Mouse (Mus musculus) heart, embryonic 12.5 days (tissue): Measurements from ENCODE around the gene Shank3. TPM values are rescaled to one million over a fixed set of nuclear protein-coding genes. Genes with fewer than 3 reads are reported as not detected.

Experiments used
- ATAC-seq: fragments of 200-750 bp; cut with Nextera tagmentation; 2 replicates; pipeline ENCODE4 v1.8.0; 2017; ENCODE audit warnings: moderate TSS enrichment, moderate library complexity; ENCODE audit not compliant: insufficient number of reproducible peaks, low FRiP score
- H3K27ac ChIP-seq: fragments of 300-500 bp; sonication (generic); 2 replicates; pipeline ENCODE4 v1.5.1; 2016; ENCODE audit warnings: mild to moderate bottlenecking, moderate library complexity; ENCODE audit not compliant: poor library complexity, severe bottlenecking
- H3K27me3 ChIP-seq: fragments of 300-500 bp; sonication (generic); replicated peaks from 2 replicates; pipeline ENCODE4 v1.6.1; 2016; ENCODE audit warnings: mild to moderate bottlenecking, moderate library complexity
- H3K36me3 ChIP-seq: fragments of 300-500 bp; sonication (generic); 2 replicates; pipeline ENCODE4 v1.6.1; 2016; ENCODE audit warnings: mild to moderate bottlenecking, moderate library complexity
- H3K4me1 ChIP-seq: fragments of 300-500 bp; sonication (generic); replicated peaks from 2 replicates; pipeline ENCODE4 v1.6.1; 2016; ENCODE audit warnings: mild to moderate bottlenecking
- H3K4me2 ChIP-seq: fragments of 300-500 bp; sonication (generic); 2 replicates; pipeline ENCODE4 v1.6.1; 2016; ENCODE audit warnings: mild to moderate bottlenecking, moderate library complexity
- H3K4me3 ChIP-seq: fragments of 300-500 bp; sonication (generic); 2 replicates; pipeline ENCODE4 v1.5.1; 2016; ENCODE audit warnings: mild to moderate bottlenecking
- H3K9ac ChIP-seq: fragments of 300-500 bp; sonication (generic); 2 replicates; pipeline ENCODE4 v1.6.1; 2016; ENCODE audit warnings: mild to moderate bottlenecking, moderate library complexity
- H3K9me3 ChIP-seq: fragments of 300-500 bp; sonication (generic); replicated peaks from 2 replicates; pipeline ENCODE4 v1.6.1; 2016; ENCODE audit warnings: mild to moderate bottlenecking, moderate library complexity
- WGBS: fragments of 180-500 bp; shearing (Covaris S2); methylation state at CpG from one replicate; pipeline ENCODE4 v1.1.7; 2016; 5-methylcytosine and 5-hydroxymethylcytosine counted together
- polyA plus RNA-seq: library from polyadenylated mRNA; unstranded; fragments of >200 nt; fragmentation: Nextera tagmentation; extraction: Ambion mirVana; gene quantifications from 2 replicates; pipeline ENCODE4 v1.2.1, GENCODE M21; 2016

Gene Shank3
- polyA plus RNA-seq, 1 experiment from 2014 or later = 2.9 TPM

DNA sequence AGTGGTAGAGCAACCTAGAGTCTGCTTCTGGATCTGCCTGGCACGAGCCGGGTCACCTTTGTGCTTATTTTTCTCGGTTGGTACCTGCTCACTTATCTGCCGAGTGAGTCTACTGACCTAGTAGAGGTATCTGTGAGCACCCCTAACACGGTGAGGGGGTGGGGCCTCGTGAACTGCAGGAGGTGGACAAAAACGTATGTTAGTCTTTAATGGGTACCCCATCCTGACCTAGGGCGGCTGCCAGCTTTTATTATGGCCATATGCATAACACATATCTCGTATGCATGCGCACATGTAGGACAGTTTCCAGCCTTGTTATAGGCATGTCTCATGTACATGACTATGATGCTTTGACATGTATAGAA, 34.4 kb downstream of the Shank3 start:
- no peak overlapping the region for H3K4me2 ChIP-seq
- 0 out of 2 replicates have a peak, but pooled peaks cover 21% of the 10 kb centered on the region for H3K36me3 ChIP-seq
- no peak overlapping the region for H3K27ac ChIP-seq
- no peaks in the 10 kb centered on the region for H3K4me1 ChIP-seq
- peaks cover 33% of the 10 kb centered on the region for H3K27me3 ChIP-seq
- 84% methylated on average over 10 of the region's 10 CpGs for WGBS
- no peak overlapping the region for H3K9ac ChIP-seq
- no peak for ATAC-seq
- H3K9me3 ChIP-seq = no peaks in the 10 kb centered on the region
- H3K4me3 ChIP-seq = no peak overlapping the region

DNA sequence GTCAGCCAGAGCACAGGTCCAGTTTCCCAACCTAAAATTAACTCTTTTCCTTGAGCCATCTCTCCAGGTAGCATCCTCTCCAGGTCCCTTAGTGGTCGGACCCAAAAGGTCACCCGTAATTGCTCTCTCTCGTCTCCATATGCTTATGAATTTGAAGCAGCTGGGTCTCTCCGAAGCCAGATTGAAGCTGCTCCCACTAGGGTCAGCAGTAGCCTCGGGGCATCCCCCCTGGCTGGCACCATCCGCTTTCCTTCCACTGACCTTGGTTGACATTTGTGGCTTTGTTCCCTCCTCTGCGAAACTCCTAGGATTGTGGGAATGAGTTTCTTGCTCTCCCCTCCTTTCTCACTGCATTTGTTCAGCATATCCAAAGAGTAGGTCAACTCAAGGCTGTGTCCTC, 44.7 kb downstream of the Shank3 start:
- Histone ChIP-seq H3K4me2 (no peak overlapping the region), H3K4me1 (peaks cover 15% of the 10 kb centered on the region), H3K9me3 (no peaks in the 10 kb centered on the region), H3K27me3 (peaks cover 33% of the 10 kb centered on the region), H3K36me3 (peaks cover 29% of the 10 kb centered on the region), H3K9ac (no peak overlapping the region), H3K4me3 (no peak overlapping the region), H3K27ac (no peak overlapping the region)
- no peak for ATAC-seq
- 83% methylated on average over 7 of the region's 7 CpGs for WGBS

DNA sequence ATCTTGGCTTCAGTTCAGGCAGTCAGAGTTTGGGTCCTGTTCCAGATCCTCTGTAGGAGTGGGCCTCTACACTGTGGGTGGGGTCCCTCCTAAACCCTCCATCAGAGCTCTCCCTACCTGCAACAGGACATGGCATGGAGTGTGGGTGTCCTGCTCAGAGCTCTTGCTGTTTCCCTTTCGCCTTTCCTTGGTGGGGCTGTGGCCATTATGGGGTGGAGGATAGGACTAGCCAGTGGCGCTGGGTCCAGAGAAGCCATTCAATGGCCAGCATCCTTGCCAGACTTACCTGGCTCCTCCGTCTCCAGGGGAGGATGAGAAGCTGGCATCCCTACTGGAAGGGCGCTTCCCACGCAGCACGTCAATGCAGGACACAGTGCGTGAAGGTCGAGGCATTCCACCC, 47.9 kb downstream of the Shank3 start:
- peak overlapping the region; percentile 84 for H3K4me2 ChIP-seq
- 60% methylated on average over 8 of the region's 8 CpGs for WGBS
- peaks cover 38% of the 10 kb centered on the region for H3K27me3 ChIP-seq
- peaks cover 34% of the 10 kb centered on the region for H3K36me3 ChIP-seq
- H3K27ac ChIP-seq = no peak overlapping the region
- no peaks in the 10 kb centered on the region for H3K9me3 ChIP-seq
- peak overlapping the region; percentile 46 for H3K4me3 ChIP-seq
- no peak for ATAC-seq
- peaks cover 15% of the 10 kb centered on the region for H3K4me1 ChIP-seq
- H3K9ac ChIP-seq = no peak overlapping the region

DNA sequence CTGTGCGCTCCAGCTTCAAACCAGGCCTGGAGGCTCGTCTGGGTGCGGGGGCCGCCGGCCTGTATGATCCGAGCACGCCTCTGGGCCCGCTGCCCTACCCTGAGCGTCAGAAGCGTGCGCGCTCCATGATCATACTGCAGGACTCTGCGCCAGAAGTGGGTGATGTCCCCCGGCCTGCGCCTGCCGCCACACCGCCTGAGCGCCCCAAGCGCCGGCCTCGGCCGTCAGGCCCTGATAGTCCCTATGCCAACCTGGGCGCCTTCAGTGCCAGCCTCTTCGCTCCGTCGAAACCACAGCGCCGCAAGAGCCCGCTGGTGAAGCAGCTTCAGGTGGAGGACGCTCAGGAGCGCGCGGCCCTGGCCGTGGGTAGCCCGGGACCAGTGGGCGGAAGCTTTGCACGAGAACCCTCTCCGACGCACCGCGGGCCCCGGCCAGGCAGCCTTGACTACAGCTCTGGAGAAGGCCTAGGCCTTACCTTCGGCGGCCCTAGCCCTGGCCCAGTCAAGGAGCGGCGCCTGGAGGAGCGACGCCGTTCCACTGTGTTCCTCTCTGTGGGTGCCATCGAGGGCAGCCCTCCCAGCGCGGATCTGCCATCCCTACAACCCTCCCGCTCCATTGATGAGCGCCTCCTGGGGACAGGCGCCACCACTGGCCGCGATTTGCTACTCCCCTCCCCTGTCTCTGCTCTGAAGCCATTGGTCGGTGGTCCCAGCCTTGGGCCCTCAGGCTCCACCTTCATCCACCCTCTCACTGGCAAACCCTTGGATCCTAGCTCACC, 48.6 kb downstream of the Shank3 start:
- Histone ChIP-seq H3K9me3 (no peaks in the 10 kb centered on the region), H3K36me3 (peaks cover 34% of the 10 kb centered on the region), H3K27ac (no peak overlapping the region), H3K4me2 (peak overlapping the region; percentile 84), H3K27me3 (peaks cover 38% of the 10 kb centered on the region), H3K9ac (peak overlapping the region; percentile 55), H3K4me3 (peak overlapping the region; percentile 46), H3K4me1 (peaks cover 15% of the 10 kb centered on the region)
- WGBS = 32% methylated on average over 58 of the region's 58 CpGs
- ATAC-seq = peak; percentile 36; the same call in 1 of the 2 replicates

DNA sequence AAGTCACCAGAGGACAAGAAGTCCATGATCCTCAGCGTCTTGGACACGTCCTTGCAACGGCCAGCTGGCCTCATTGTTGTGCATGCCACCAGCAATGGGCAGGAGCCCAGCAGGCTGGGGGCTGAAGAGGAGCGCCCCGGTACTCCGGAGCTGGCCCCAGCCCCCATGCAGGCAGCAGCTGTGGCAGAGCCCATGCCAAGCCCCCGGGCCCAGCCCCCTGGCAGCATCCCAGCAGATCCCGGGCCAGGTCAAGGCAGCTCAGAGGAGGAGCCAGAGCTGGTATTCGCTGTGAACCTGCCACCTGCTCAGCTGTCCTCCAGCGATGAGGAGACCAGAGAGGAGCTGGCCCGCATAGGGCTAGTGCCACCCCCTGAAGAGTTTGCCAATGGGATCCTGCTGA, 49.4 kb downstream of the Shank3 start:
- WGBS = 56% methylated on average over 11 of the region's 11 CpGs
- Histone ChIP-seq H3K9me3 (no peaks in the 10 kb centered on the region), H3K4me2 (peak overlapping the region; percentile 84), H3K4me3 (peak overlapping the region; percentile 46), H3K36me3 (peaks cover 27% of the 10 kb centered on the region), H3K4me1 (peaks cover 15% of the 10 kb centered on the region), H3K27ac (no peak overlapping the region), H3K27me3 (peaks cover 38% of the 10 kb centered on the region), H3K9ac (0 out of 2 replicates have a peak overlapping the region, but pooled peaks have one; percentile 55)
- peak; percentile 3; the same call in 1 of the 2 replicates for ATAC-seq

DNA sequence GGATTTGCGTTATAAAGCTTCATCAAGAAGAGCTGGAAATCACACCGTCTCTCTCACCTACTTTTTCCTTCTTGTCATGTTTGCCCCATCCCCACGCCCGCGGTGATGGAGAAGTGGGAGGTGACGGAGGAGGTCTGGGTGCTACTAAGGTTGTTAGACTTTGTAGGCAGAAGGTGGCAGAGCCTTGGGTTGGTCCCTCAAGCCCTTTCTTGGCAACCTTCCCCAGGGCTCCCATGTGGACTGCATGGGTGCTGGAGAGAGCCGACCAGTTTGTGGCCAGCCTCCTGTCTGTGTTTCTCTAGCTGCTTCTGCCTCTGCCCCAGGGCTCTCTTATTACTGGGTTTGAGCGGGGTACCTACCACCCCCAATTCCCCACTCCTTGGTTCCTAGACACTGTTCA, 51.1 kb downstream of the Shank3 start:
- H3K9ac ChIP-seq = no peak overlapping the region
- H3K27me3 ChIP-seq = peaks cover 46% of the 10 kb centered on the region
- H3K27ac ChIP-seq = no peak overlapping the region
- 85% methylated on average over 8 of the region's 8 CpGs for WGBS
- no peak for ATAC-seq
- H3K4me1 ChIP-seq = peaks cover 15% of the 10 kb centered on the region
- H3K9me3 ChIP-seq = no peaks in the 10 kb centered on the region
- no peak overlapping the region for H3K4me2 ChIP-seq
- H3K4me3 ChIP-seq = no peak overlapping the region
- peaks cover 22% of the 10 kb centered on the region for H3K36me3 ChIP-seq

DNA sequence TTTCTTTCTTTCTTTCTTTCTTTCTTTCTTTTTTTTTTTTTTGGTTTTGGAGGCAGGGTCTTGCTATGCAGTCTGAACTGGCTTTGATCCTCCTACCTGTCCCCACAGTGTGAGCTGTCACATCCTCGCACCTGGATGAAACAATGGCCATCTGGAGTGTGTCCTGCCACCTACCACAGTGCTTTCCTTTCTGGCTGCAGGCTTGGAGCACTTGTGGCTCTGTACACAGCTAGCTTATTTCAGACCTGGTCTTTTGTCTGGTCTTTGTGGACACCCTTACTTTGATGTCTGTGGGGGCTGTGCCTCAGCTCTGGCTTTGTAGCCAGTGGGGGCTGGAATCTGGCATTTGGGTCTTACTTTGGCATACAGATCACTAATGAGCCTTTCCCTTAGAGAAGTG, 52.3 kb downstream of the Shank3 start:
- H3K4me1 ChIP-seq = peaks cover 26% of the 10 kb centered on the region
- no peaks in the 10 kb centered on the region for H3K9me3 ChIP-seq
- peaks cover 48% of the 10 kb centered on the region for H3K27me3 ChIP-seq
- peaks cover 11% of the 10 kb centered on the region for H3K36me3 ChIP-seq
- H3K9ac ChIP-seq = no peak overlapping the region
- no peak overlapping the region for H3K4me2 ChIP-seq
- ATAC-seq = no peak
- H3K4me3 ChIP-seq = no peak overlapping the region
- 65% methylated on average over 1 of the region's 1 CpGs for WGBS
- no peak overlapping the region for H3K27ac ChIP-seq

DNA sequence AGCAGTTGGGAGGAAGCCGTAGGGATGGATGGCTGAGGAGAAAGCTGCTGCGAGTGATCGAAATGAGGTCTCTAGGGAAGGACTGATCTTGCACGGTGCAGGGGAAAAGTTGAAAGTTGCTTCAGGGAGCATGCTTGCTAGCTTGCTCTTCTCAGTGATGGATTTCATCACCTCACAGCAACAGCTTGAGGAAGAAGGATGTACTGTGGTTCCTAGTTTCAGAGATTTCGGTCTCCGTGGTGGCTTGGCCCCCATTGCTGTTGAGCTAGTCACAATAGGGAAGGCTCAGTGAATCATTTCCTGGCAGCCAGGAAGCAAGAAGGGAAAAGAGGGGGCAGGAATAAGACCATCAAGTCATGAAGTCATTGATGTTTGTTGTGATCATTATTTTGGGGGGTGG, 56.2 kb downstream of the Shank3 start:
- H3K27me3 ChIP-seq = peaks cover 48% of the 10 kb centered on the region
- WGBS = 75% methylated on average over 6 of the region's 6 CpGs
- no peaks in the 10 kb centered on the region for H3K9me3 ChIP-seq
- no peak overlapping the region for H3K9ac ChIP-seq
- H3K4me3 ChIP-seq = no peak overlapping the region
- peaks cover 30% of the 10 kb centered on the region for H3K4me1 ChIP-seq
- H3K4me2 ChIP-seq = no peak overlapping the region
- no peak for ATAC-seq
- H3K27ac ChIP-seq = no peak overlapping the region
- peaks cover 15% of the 10 kb centered on the region for H3K36me3 ChIP-seq

DNA sequence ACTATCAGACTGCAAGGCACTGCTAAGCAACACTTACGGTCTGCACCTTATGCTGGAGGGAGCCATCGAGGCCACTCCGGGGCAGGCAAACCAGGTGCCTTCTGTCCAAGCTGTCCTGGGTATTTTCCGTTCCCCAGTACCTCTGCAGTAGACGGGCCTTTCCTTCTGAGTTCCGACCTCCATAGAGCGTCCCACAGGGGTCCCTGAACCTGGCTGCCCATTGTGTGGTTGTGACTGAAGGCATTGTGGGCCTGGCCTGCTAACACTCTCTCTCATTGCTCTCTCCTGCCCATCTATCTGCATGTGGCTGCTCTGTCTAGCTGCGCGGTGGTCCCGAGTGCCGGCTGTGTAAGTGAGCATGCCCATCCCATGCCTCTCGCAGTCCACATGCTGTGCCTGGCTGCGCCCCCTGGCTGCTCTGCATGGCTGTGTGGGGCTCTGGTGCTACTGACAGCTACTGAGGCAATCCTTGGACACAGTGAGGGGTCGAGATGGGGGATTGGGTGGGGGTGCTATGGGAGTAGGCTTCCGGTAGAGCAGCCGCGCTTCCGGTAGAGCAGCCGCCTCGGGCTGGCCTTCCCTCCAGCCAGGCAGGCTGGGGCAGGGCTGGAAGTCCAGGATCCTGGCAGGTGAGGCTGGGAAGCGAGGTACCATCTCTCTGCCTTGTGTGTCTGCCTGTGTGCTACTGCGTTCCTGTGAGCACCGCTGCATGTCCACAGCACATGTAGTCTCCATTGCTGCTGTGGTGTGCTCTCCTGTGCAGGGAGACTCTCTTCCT, 57.2 kb downstream of the Shank3 start:
- Histone ChIP-seq H3K9ac (peak overlapping the region; percentile 11; the same call in 1 of the 2 replicates), H3K4me2 (peak overlapping the region; percentile 66), H3K36me3 (peaks cover 13% of the 10 kb centered on the region), H3K27me3 (peaks cover 48% of the 10 kb centered on the region), H3K4me1 (peaks cover 30% of the 10 kb centered on the region), H3K9me3 (no peaks in the 10 kb centered on the region), H3K27ac (no peak overlapping the region), H3K4me3 (peak overlapping the region; percentile 30)
- 21% methylated on average over 23 of the region's 23 CpGs for WGBS
- peak; percentile 16; the same call in 1 of the 2 replicates for ATAC-seq

DNA sequence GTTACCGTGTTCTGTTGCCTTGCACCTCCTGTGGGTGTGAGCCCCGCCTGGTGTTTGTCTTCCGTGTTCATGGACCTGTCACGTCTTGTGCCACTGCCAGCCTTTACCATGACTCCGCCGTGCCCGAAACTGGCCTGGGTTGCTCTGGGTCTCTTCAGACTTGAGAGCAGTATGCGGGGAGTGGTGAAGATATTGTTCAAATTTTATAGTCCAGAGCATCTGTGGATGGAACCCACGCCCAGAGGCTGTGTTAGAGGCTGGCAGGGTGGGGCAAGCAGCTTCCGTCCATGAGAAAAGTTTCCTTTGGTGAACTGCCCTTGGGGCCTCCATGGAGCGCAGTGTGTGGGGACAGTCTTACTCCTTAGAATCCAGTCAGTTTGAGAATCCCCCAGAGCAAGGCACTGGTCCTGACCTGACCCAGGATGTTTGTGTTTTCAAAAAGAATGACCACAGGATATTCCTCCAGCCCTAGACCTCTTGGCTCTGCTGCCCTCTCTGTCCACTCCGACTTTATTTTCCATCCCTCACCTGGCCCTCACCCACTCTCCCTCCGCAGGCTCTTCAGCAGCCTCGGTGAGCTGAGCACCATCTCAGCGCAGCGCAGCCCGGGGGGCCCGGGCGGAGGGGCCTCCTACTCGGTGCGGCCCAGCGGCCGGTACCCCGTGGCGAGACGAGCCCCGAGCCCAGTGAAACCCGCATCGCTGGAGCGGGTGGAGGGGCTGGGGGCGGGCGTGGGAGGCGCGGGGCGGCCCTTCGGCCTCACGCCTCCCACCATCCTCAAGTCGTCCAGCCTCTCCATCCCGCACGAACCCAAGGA, 58.0 kb downstream of the Shank3 start:
- H3K27me3 ChIP-seq = peaks cover 48% of the 10 kb centered on the region

More for the DNA sequence above, 58.0 kb downstream of the Shank3 start:
- WGBS = 22% methylated on average over 40 of the region's 40 CpGs
- Histone ChIP-seq H3K4me2 (peak overlapping the region; percentile 66), H3K9me3 (no peaks in the 10 kb centered on the region), H3K9ac (no peak overlapping the region), H3K27ac (no peak overlapping the region), H3K36me3 (peaks cover 9% of the 10 kb centered on the region), H3K4me3 (peak overlapping the region; percentile 39), H3K4me1 (peaks cover 30% of the 10 kb centered on the region)
- ATAC-seq = no peak
